Mouse (Mus musculus): ENCODE measurements at regions not wholly inside any gene's neighbourhood (a gene's known extent, or its start where the extent isn't known, plus 50 kb on each side); places are given as distances from the start of the nearest gene placed in this dataset.

- TF ChIP-seq CTCF (conservative IDR thresholded peaks at IDR 0.05; ENCODE audit: low read length), result no peak
- TF ChIP-seq POU5F1 (IDR thresholded peaks at IDR 0.05; ENCODE audit: borderline replicate concordance, low read length), result no peak
Measured at GRCm38 (mm10) chr14:48930886-48931285, 135.0 kb upstream of the Ap5m1 start.
